Mouse (Mus musculus) Patski (cell line): Measurements from ENCODE around the gene Casz1. TPM values are rescaled to one million over a fixed set of nuclear protein-coding genes. Genes with fewer than 3 reads are reported as not detected.

Experiments used
- ATAC-seq: fragments of 100-300 bp; one replicate; pipeline ENCODE4 v1.8.0; 2021
- CTCF ChIA-PET: fragments of 350-600 bp; sonication (Branson Sonifier 250); formaldehyde crosslinking; loops from one replicate; lab custom pipeline; 2022; ENCODE audit warnings: inconsistent platforms; lab: Charles Lee
- POLR2A ChIA-PET: fragments of 350-600 bp; sonication (Branson Sonifier 250); formaldehyde crosslinking; loops from one replicate; lab custom pipeline; 2022; ENCODE audit warnings: antibody characterized with exemption, inconsistent platforms; lab: Charles Lee
- DNase-seq: peaks from one replicate; pipeline ENCODE4 v3.0.0-alpha.2; 2011; ENCODE audit warnings: low read depth, low spot score
- H3K27me3 ChIP-seq: fragments of 371-371 bp; one replicate; pipeline ENCODE4 v1.5.1; 2021
- CTCF ChIP-seq: fragments of 100-300 bp; IDR thresholded peaks from one replicate; pipeline ENCODE4 v1.5.1; 2021
- in situ Hi-C: fragments of 300-500 bp; cut with MboI; formaldehyde crosslinking; loops from 3 replicates; pipeline ENCODE4 v1.11.1; 2018; ENCODE audit warnings: low pct_unique_long_range_greater_than_20kb, mixed read lengths
- polyA plus RNA-seq: library from polyadenylated mRNA; unstranded; gene quantifications from one replicate; pipeline ENCODE4 v1.2.3, GENCODE M21; 2021

Gene Casz1
- polyA plus RNA-seq, 1 experiment from 2014 or later, result 6.0 TPM

DNA sequence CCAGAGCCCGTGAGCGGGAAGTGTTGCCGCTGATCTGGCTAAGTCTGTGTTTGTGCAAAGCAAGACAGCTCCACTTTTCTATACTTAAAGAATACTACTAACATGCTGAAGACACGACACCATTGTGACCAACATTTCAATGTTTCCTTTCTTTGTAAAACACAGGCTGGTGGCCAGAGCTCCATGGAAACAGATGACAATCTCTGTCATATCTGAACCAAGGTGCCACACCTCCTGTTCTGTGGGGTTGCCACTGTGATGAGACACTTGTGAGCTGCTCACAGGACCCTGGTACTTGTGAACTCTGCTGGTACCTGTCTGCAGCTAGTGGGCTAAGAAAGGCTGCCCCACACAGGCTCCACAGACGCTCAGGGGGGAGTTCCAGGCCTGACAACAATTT, 164.6 kb downstream of the Casz1 start:
- no peak for DNase-seq
- ChIA-PET CTCF (interaction anchor here (0.9 to 1.5 kb wide), 2 partner anchors 9 to 25 kb away, joined by 3 to 4 read pairs; no protein-coding TSS in a partner anchor), POLR2A (no interaction called here)
- no peak for ATAC-seq
- in situ Hi-C loops, result no loop called here
- no peak for TF ChIP-seq CTCF
- H3K27me3 ChIP-seq, result no peaks in the 10 kb centered on the region

DNA sequence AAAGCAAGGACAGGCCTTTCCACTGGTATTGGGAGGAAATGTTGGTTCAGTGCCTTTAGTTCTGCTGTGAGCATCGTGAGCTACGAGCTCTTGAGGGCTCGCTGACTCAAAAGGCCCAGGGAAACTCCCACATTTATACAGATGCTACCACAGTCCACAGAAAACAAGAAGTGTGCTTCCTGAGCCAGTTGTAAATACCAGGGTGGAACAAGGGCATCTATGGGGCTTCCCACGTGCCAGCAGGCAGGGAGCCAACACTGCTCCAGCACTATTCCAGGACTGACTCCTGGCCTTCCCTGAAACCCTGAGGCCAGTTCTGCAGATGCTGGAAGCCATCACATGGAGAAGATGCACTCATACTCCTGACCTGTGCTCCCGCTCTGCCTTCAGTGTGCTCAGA, 165.4 kb downstream of the Casz1 start:
- CTCF ChIA-PET, result interaction anchor here (0.9 to 1.5 kb wide), 2 partner anchors 9 to 24 kb away, joined by 3 to 4 read pairs; no protein-coding TSS in a partner anchor
- no peak for TF ChIP-seq CTCF
- DNase-seq (no peak), ATAC-seq (no peak)
- no peaks in the 10 kb centered on the region for H3K27me3 ChIP-seq
- POLR2A ChIA-PET, result no interaction called here
- in situ Hi-C loops, result no loop called here

GRCm38 (mm10) chr4:148970742-148971141, 166.5 kb downstream of the Casz1 start:
- in situ Hi-C loops, result no loop called here
- ChIA-PET POLR2A (no interaction called here), CTCF (no interaction called here)
- TF ChIP-seq CTCF, result no peak
- ATAC-seq, result no peak
- H3K27me3 ChIP-seq, result no peaks in the 10 kb centered on the region
- no peak for DNase-seq

DNA sequence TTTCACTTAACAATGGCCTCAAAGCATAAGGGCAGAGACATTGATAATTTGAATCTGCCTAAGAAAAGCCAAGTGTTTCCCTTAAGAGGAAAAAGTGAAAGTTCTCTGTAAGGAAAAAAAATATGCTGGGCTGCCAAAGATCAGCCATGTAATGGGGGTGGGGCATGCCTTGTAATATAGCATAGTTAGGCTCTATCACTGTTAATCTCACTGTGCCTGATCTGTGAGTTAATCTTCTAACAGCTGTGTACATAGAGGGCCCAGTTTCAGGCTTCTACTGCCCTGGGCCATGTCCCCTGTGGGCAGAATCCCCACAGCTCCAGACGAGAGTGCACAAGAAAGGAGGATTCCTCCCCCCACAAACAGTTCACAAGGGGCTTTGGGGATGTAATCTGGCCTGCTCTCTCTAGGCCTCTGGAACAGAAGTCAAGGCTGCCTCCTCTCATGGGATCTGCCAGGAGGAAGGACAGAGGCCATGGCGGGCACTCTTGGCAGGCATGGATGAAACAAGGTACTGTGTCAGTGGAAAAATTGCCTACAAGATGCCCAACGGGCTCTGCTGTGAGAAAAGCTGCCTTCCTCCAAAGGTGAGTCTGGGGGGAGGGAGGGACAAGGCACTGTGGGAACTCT, 167.5 kb downstream of the Casz1 start:
- in situ Hi-C loops, result no loop called here
- DNase-seq (no peak), ATAC-seq (no peak)
- no peak for TF ChIP-seq CTCF
- ChIA-PET POLR2A (no interaction called here), CTCF (no interaction called here)
- no peaks in the 10 kb centered on the region for H3K27me3 ChIP-seq

DNA sequence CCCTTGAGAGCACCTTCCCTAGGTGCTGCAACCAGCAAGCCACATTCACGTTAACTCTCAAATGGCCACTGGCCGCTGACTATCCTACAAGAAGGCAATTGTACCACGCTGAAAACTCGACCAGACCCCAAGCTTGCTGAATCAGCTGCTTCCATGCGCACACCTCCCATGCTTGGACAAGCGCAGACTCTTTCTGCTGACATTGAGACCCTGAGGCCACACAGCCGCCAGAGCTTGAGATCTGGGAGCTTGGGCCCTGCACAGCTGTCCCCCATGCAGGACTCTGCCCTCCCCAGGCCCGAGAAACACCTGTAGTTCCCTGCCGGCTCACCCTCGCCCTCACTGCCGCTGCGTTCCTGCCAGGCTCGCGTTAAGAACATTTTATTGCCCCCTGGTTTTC, 168.5 kb downstream of the Casz1 start:
- CTCF ChIA-PET, result no interaction called here
- POLR2A ChIA-PET, result no interaction called here
- TF ChIP-seq CTCF, result no peak
- in situ Hi-C loops, result no loop called here
- ATAC-seq (no peak), DNase-seq (no peak)
- no peaks in the 10 kb centered on the region for H3K27me3 ChIP-seq

GRCm38 (mm10) chr4:148973387-148973786, 169.2 kb downstream of the Casz1 start:
- in situ Hi-C loops, result no loop called here
- DNase-seq, result no peak
- TF ChIP-seq CTCF, result no peak
- no peaks in the 10 kb centered on the region for H3K27me3 ChIP-seq
- ChIA-PET CTCF (no interaction called here), POLR2A (no interaction called here)
- ATAC-seq, result no peak

- ATAC-seq, result no peak
- in situ Hi-C loops, result no loop called here
- ChIA-PET CTCF (no interaction called here), POLR2A (interaction anchor here (1.1 kb wide), 1 partner anchor 10 kb away, joined by 3 read pairs; no protein-coding TSS in a partner anchor)
- TF ChIP-seq CTCF, result no peak
- no peaks in the 10 kb centered on the region for H3K27me3 ChIP-seq
- no peak for DNase-seq
Observed at GRCm38 (mm10) chr4:148974833-148975232, 170.6 kb downstream of the Casz1 start.

- POLR2A ChIA-PET, result no interaction called here
- no peak for TF ChIP-seq CTCF
- DNase-seq (peak; percentile 58), ATAC-seq (peak; percentile 80)
- in situ Hi-C loops, result no loop called here
- CTCF ChIA-PET, result interaction anchor here (1.8 kb wide), 1 partner anchor 9 kb away, joined by 4 read pairs; no protein-coding TSS in a partner anchor
- H3K27me3 ChIP-seq, result no peaks in the 10 kb centered on the region
Observed at GRCm38 (mm10) chr4:148978221-148978855, 174.1 kb downstream of the Casz1 start.

- POLR2A ChIA-PET, result no interaction called here
- in situ Hi-C loops, result no loop called here
- ATAC-seq (no peak), DNase-seq (no peak)
- H3K27me3 ChIP-seq, result no peaks in the 10 kb centered on the region
- CTCF ChIA-PET, result interaction anchor here (1.8 kb wide), 1 partner anchor 10 kb away, joined by 4 read pairs; no protein-coding TSS in a partner anchor
- TF ChIP-seq CTCF, result no peak
Observed at GRCm38 (mm10) chr4:148978926-148979325, 174.7 kb downstream of the Casz1 start.

DNA sequence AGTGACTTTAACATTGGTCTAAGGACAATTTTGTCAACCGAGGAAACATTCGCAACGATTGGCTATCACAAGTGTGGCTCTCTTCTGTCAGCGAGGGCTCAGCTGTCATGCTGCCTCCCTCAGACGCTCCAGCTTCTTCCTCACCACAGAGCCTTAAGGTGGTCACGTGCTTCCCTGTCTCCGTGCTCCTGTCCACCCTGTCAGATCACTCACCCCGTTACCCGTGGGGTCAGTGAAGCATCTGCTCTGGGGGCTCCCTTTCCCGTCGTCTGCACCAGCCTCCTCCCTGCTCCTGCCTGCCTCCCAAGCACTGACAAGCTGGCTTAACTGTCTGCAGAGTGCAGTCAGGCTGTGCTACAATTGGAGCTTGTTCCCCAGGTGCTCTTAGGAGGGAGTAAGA, 175.6 kb downstream of the Casz1 start:
- ChIA-PET POLR2A (no interaction called here), CTCF (no interaction called here)
- no peak for TF ChIP-seq CTCF
- DNase-seq, result no peak
- no peak for ATAC-seq
- in situ Hi-C loops, result no loop called here
- no peaks in the 10 kb centered on the region for H3K27me3 ChIP-seq

DNA sequence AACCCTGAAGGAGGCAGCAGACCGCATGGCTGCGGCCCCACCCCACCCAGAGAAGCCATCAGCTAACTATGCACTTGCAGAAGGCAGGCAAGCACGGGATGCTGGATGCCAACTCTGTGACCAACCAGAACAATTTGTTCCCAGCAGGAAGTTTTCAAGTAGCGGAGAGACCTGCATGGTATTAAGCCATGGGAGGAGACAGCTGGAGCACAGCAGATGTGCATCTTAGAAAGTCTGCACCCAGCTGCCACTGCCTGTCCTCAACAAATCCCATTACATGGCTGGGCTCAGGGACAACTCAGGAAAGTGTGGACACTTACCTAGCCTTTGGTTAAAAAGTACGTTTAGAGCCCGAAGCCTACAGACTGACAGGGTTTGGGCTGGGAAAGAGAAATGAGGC, 178.0 kb downstream of the Casz1 start:
- TF ChIP-seq CTCF, result no peak
- ATAC-seq (no peak), DNase-seq (no peak)
- ChIA-PET POLR2A (no interaction called here), CTCF (no interaction called here)
- H3K27me3 ChIP-seq, result no peaks in the 10 kb centered on the region
- in situ Hi-C loops, result no loop called here
